Mouse (Mus musculus): Measurements from ENCODE around the gene Cdh12.

- no peak for TF ChIP-seq POLR2A (IDR thresholded peaks at IDR 0.05; ENCODE audit: control insufficient read depth, extremely low read depth, insufficient read depth, low read length, poor library complexity)
- TF ChIP-seq CTCF (IDR thresholded peaks at IDR 0.05; ENCODE audit: borderline replicate concordance, control insufficient read depth, extremely low read depth, insufficient read depth, low read length, poor library complexity): no peak
These were observed 736.7 kb downstream of the Cdh12 start for GRCm38 (mm10) chr15:21185799-21186198.

All from thymus, adult 2 months (tissue).